Mouse (Mus musculus) C2C12 (cell line): ENCODE results near the gene Pdzk1ip1.

Experiments used
- CTCF ChIP-seq: IDR thresholded peaks from one replicate; pipeline ENCODE4 v1.5.1; 2011; ENCODE audit not compliant: control insufficient read depth, insufficient read depth, insufficient read length
- FOSL1 ChIP-seq: IDR thresholded peaks from one replicate; pipeline ENCODE4 v1.8.0; 2011; ENCODE audit warnings: mild to moderate bottlenecking, low read length; ENCODE audit not compliant: poor library complexity, insufficient read depth, severe bottlenecking
- MAX ChIP-seq: IDR thresholded peaks from one replicate; pipeline ENCODE4 v1.6.1; 2011; ENCODE audit warnings: mild to moderate bottlenecking, control low read depth
- MYOG ChIP-seq: IDR thresholded peaks from one replicate; pipeline ENCODE4 v1.6.1; 2011; ENCODE audit not compliant: control insufficient read depth, insufficient read length; ENCODE audit errors: extremely low read depth
- USF1 ChIP-seq: IDR thresholded peaks from one replicate; pipeline ENCODE4 v1.6.1; 2011; ENCODE audit warnings: low read depth, mild to moderate bottlenecking, control low read depth, moderate library complexity

DNA sequence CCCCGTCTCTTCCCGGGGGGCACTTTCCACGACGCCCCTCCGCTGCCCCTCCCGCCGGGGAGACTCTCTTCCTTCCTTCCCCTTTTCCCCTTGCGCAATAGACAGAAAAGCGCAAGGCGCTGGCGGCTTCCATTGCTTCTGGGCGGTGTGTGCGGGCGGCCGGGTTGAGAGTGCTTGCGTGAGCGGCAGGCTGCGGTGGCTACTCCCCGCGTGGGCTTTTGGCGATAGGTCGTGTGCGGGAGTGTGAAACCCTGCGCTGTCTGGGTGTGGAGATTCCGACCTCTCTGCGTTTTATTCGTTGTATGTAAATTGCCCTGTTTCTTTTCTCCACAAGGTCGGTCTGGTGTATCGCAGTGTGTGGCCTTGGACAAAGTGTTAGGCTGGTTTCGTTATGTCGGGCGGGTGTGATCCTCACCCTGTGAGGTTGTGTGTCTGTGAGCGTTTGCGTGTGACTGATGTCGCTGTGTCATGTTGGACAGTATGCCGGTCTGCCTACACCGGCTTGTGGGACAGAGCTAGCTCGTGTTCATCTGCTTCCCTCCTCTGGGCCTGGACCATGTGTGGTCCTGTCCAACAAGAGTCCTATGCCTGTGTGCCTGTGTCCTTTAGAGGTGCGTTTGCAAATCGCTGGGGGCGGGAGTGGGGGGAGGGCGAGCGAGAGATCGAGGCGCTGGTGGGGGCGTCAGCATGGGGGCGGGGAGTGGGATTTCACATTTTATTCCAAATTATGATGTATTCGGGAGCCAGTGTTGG lies 31.4 kb upstream of the Pdzk1ip1 start:
- TF ChIP-seq CTCF = no peak
- TF ChIP-seq MAX = no peak
- TF ChIP-seq USF1 = no peak
- TF ChIP-seq FOSL1 = no peak
- no peak for TF ChIP-seq MYOG
